Mouse (Mus musculus): ENCODE results near the gene Unkl. TPM values are rescaled to one million over a fixed set of nuclear protein-coding genes. Genes with fewer than 3 reads are reported as not detected.

Unkl gene
- total RNA-seq, 2 experiments from 2014 or later: 8.5 to 10.4 TPM

- no peak for DNase-seq
Observed at GRCm38 (mm10) chr17:25255110-25255509, 66.9 kb downstream of the Unkl start.

DNA sequence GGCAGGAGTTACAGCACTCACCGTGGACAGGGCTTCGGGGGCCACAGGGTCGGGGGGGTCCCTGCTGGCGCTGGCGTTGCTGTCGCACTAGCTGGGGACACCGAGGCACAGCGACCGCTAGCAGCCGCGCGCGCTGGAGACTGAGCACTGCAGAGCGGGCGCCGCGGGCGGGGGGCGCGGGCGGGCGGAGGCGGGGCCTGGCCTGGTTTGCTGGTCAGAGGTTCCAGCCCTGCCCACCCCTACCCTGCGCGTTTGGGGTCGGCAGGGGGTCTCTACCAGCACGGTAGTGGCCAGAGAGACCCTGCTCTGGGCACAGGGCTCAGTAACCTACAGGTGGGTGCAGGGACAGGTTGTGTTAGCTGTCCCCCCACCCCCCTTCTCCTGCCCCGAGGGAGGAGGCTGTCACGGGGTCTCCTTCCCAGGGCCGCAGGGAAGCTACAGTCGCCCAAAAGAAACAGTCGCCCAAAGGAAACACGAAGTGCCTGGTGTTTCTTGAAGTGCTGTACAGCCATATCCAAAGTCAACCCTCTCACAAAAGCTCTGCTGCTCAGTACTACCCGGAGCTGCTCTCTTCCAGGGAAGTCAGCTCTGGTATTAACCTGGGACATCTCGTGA lies 68.0 kb downstream of the Unkl start, which contains the start of gene Baiap3:
TSS of gene Baiap3 (minus strand) at position 225 of the 615 bp plus-strand sequence.
- no peak for DNase-seq

DNA sequence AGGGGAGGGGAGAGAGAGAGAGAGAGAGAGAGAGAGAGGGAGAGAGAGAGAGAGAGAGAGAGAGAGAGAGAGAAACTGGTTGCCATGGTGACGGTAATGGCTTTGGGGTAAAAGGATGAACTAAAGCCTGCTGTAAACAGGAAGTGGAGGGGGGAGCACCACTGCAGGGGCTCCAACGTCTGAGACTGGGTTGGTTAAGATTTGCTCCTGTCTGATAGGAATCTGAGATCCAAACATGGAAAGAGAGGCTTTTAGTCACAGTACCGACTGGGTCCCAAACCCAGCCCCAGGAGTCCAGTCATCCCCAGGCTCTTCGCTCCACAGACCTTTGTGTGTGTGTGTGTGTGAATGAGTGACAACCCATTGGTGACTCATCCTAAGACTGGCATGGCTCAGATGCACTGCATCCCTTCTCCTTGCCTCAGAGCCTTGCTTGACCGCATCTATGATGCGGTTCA lies 69.6 kb downstream of the Unkl start:
- no peak for DNase-seq

- peak; percentile 54 for DNase-seq
Observed at GRCm38 (mm10) chr17:25264453-25264852, 76.3 kb downstream of the Unkl start.

DNA sequence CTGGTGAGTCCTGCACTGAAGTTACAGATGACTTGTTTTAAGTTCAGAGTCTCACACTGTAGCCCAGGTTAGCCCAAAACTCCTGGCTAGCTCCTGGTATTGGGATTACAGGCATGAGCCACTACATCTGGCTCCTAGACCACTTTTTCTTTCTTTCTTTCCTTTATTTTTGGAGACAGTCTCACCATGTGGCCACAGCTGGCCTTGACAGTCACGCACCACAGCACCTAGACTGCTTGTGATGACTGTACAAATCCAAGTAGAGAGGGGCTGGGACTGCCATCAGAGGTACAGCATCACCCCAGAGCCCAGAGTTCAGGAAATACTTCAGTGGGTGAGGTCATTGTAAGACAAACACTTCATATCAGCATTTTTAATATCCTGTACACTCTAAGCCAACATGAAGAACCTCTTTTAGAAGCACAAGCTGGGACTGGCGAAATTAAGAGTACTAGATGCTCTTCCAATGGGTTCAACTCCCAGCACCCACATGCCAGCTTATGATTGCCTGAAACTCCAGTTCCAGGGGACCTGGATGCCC lies 82.7 kb downstream of the Unkl start:
- DNase-seq: no peak

- DNase-seq: no peak
Observed at GRCm38 (mm10) chr17:25272326-25272725, 84.1 kb downstream of the Unkl start.

DNA sequence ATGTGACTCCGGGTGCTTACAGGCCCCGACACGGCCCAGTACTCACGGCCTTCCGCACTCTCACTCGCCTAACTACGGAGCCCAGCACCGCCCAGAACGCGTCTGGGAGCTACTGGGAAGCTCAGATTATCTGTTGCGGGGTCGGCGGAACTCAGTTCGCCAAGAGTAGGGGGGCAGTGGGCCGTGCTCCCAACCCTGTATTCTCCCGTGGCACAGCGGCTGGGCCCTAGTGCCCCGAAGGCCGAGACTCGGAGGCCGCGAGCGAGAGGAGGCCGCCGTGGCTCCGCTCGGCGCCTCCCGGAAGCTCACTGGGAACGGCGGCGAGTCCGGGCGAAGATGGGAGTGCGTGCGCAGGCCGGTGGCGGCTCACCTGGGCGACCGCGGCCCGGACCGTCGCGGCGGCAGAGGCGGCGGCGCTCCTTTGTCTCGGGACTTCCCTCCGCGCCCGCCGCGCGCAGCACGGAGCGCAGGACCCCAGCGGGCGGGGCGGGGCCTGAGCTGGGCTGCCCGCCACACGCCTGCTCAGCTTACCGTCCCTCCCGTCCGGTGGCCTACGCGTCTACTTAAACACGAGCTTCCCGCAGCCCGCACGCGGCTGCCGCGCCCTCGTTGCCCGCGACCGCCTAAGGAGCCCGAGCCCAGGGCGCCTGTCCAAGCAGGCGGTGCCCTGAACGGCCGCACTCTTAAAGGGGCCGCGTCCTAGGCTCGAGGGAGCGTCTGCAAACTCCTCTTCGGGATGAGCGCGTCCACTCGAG lies 84.9 kb downstream of the Unkl start:
- DNase-seq: peak; percentile 87

DNA sequence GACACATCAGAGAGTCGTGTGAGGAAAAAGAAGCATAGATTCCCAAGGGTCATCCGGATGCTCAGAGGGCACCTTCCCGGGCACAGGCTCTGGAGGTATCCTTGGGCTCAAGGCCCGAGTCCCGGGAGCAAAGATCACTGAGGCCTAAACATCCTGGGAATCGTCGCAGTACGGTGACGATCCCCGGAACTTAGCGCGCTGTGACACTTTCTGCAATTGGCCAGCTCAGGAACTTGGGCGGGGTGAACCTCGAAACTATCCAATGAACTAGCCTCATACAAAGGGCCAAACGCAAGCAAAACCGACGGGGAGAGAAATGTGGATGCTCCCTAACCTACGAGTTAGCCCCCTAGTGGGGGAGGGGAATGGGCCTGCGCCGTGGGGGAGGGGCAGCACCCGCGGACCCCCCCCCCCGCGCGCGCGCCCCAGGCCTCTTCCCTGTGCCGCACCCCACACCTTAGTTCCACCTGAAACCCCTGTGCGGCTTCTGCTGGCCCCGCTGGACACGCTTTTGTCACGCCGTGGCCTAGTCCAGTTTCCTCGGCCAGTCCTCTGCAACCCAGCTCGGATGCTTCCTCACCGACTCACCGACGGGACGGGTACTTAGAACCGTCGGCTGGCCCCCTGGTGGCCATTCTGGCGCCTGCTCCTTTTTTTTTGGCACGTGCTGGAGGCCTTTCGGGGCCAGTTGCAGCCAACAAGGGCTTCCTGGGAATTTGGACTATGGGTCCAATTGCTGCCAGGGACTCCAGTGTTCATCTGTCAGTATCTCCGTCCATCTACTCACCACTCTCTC lies 85.7 kb downstream of the Unkl start:
- DNase-seq: peak; percentile 97

DNA sequence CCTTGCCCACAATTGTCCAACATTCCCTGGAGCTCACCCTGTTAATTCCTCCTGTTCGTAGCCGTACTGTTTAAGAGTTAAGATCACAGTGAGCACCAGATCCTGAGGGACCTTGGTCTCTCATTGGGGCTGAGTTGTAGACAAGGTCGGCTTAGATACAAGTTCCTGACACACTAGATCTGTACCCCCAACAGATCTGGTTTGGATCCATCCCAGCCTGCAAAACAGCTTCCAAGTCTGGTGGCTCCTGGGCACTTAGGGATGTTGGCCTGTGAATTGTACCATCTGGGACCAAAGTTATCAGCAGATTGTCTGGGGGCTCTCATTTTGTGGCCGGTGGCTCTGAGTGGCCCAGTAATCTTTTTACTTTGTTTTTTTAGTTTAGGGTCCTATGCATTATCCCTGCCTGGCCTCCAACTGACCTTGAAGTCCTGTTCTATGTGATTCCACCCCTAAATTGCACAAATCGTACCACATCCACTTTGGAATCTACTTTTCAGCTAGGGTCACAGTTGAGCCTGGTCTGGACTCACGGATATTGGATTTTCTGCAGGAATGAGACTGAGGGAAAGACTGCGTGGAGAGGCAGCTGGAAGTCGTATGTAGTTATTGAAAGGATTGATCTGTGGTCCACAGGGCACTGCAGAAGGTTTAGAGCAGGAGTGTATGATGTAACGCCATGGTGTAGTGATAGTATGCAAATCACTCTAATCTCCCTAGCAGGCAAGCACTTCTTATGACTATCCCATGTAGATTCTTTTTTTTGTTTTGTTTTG lies 86.6 kb downstream of the Unkl start, which contains the start of gene Ube2i:
TSS of gene Ube2i (minus strand) at position 52 of the 776 bp plus-strand sequence.
- no peak for DNase-seq

DNA sequence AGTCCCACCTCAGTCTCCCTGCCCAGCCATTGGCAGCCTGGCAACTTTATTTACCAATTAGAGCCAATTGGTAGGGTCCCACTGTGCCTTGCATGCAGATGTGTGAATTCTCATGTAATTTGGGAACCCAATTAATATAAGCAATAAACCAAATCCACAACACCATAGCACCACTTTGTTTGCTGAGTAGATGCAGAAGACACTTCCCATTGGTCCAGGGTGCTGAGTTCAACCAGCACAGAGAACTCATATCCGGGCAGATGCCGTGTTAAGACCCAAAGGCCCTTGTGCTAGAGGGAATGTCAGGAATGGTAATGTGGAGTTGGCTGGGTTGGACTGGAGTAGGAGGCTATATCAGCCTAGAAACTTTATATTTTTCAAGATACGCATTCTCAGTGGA lies 87.6 kb downstream of the Unkl start:
- no peak for DNase-seq

GRCm38 (mm10) chr17:25282133-25282532 lies 93.9 kb downstream of the Unkl start:
- peak; percentile 55 for DNase-seq

Small RNA genes within 50 kb of the gene (microRNA-seq; reads per million reads assigned to microRNA genes)
- gene Mir3547: 0.20 to 0.69 reads per million in 2 experiments

Other genes with a start within 250 kb of the Unkl start
- 10 to 100 TPM; 43.6 to 49.9 TPM for gene Jpt2, start 227.7 kb upstream of the Unkl start, total RNA-seq (2021)
- gene Cramp1l, start 172.6 kb upstream of the Unkl start, total RNA-seq (2021): 10 to 100 TPM; 15.1 to 16.3 TPM
- gene Ift140, start 172.3 kb upstream of the Unkl start, total RNA-seq (2021): 1 to 10 TPM; 7.0 to 7.3 TPM
- 10 to 100 TPM; 25.2 to 27.4 TPM for gene Tmem204, start 104.8 kb upstream of the Unkl start, total RNA-seq (2021)
- gene Telo2, start 72.4 kb upstream of the Unkl start, total RNA-seq (2021): 10 to 100 TPM; 16.4 to 17.5 TPM
- 1 to 10 TPM; 1.4 TPM for gene Ptx4, start 67.6 kb upstream of the Unkl start, total RNA-seq (2021)
- gene Clcn7, start 55.0 kb upstream of the Unkl start, total RNA-seq (2021): 10 to 100 TPM; 25.2 to 25.6 TPM
- not detected for gene Ccdc154, start 25.9 kb upstream of the Unkl start, total RNA-seq (2021)
- gene Gm38655, start 12.9 kb upstream of the Unkl start, total RNA-seq (2021): not detected
- gene BC003965, start 3.8 kb upstream of the Unkl start, total RNA-seq (2021): 10 to 100 TPM; 14.4 to 17.5 TPM
- gene Gnptg, start 51.7 kb downstream of the Unkl start, total RNA-seq (2021): 10 to 100 TPM; 11.2 to 14.9 TPM
- gene Tsr3, start 51.8 kb downstream of the Unkl start, total RNA-seq (2021): 10 to 100 TPM; 12.7 to 14.0 TPM
- under 1 TPM; 0.14 to 0.31 TPM for gene Baiap3, start 68.0 kb downstream of the Unkl start, total RNA-seq (2021)
- gene Ube2i, start 86.2 kb downstream of the Unkl start, total RNA-seq (2021): 100 to 1,000 TPM; 219 to 221 TPM
- 1 to 10 TPM; 1.9 to 2.4 TPM for gene Prss34, start 110.0 kb downstream of the Unkl start, total RNA-seq (2021)
- not detected for gene Prss28, start 120.2 kb downstream of the Unkl start, total RNA-seq (2021)
- gene Prss29, start 130.3 kb downstream of the Unkl start, total RNA-seq (2021): not detected
- gene Tpsab1, start 157.2 kb downstream of the Unkl start, total RNA-seq (2021): 1 to 10 TPM; 3.9 to 6.7 TPM
- gene Tpsb2, start 177.9 kb downstream of the Unkl start, total RNA-seq (2021): 10 to 100 TPM; 11.1 to 15.7 TPM
- gene Tpsg1, start 180.9 kb downstream of the Unkl start, total RNA-seq (2021): under 1 TPM in 1 of 2 experiments, not detected in 1; 0.24 TPM
- gene Cacna1h, start 245.4 kb downstream of the Unkl start, total RNA-seq (2021): 10 to 100 TPM; 14.5 to 19.1 TPM